Mouse (Mus musculus): ENCODE measurements around the gene Mus81.

- peak; percentile 7; the same call in 1 of the 2 replicates for TF ChIP-seq CTCF (conservative IDR thresholded peaks at IDR 0.05; ENCODE audit: low read length)
- TF ChIP-seq POU5F1 (IDR thresholded peaks at IDR 0.05; ENCODE audit: borderline replicate concordance, low read length) = no peak
- no peak for TF ChIP-seq NANOG (IDR thresholded peaks at IDR 0.05; ENCODE audit: borderline replicate concordance, low read length)
Observed at GRCm38 (mm10) chr19:5472857-5473256, 15.3 kb downstream of the Mus81 start.
